23 mouse cellular contexts compared by ENCODE assay signal in genomic region chr16:61911164-61911563, GRCm38 (mm10).
"Had no signal": no experiment of that assay in that cellular context is flagged by ENCODE, and none has a peak within 500 bp of the region (broad histone marks: within the 10 kb centered on the region; RNA-seq: fewer than 3 reads in every experiment).

No protein-coding gene starts in this region.

- H3K4me2 ChIP-seq: heart, embryonic 12.5 days; hindbrain, embryonic 12.5 days; hindbrain, embryonic 14.5 days; intestine, embryonic 15.5 days; limb, embryonic 12.5 days had no signal

- H3K9ac ChIP-seq: heart, embryonic 12.5 days; hindbrain, embryonic 12.5 days; hindbrain, embryonic 14.5 days; intestine, embryonic 15.5 days; limb, embryonic 12.5 days had no signal

- H3K4me1 ChIP-seq: heart, embryonic 10.5 days; heart, embryonic 12.5 days; hindbrain, embryonic 10.5 days; hindbrain, embryonic 12.5 days; intestine, embryonic 15.5 days; limb, embryonic 10.5 days; limb, embryonic 12.5 days had no signal

- H3K27ac ChIP-seq: heart, embryonic 10.5 days; hindbrain, embryonic 10.5 days; hindbrain, embryonic 12.5 days; hindbrain, embryonic 14.5 days; intestine, embryonic 15.5 days; layer of hippocampus, adult 2 months; left cerebral cortex, adult 2 months; limb, embryonic 10.5 days; limb, embryonic 12.5 days had no signal

- ATAC-seq: hindbrain, embryonic 16.5 days; inflammation-experienced regulatory T-cells, adult 6 months; intestine, embryonic 15.5 days; intestine, postnatal 0 days had no signal

- DNase-seq: gastrocnemius, postnatal 14 days; heart, adult 18-20 months; heart, postnatal 10 days; heart, postnatal 4 days; kidney, adult 18-20 months; kidney, adult 8-10 months; kidney, postnatal 10 days; kidney, postnatal 25 days; kidney, postnatal 4 days; liver had no signal

- H3K27me3 ChIP-seq: heart, embryonic 12.5 days; hindbrain, embryonic 12.5 days; intestine, embryonic 15.5 days; limb, embryonic 12.5 days had no signal

- H3K9me3 ChIP-seq: heart, embryonic 10.5 days; heart, embryonic 12.5 days; hindbrain, embryonic 10.5 days; hindbrain, embryonic 12.5 days; intestine, embryonic 15.5 days; limb, embryonic 10.5 days; limb, embryonic 12.5 days had no signal

- H3K4me3 ChIP-seq: heart, embryonic 10.5 days; heart, embryonic 12.5 days; hindbrain, embryonic 10.5 days; hindbrain, embryonic 12.5 days; intestine, embryonic 15.5 days; layer of hippocampus, adult 2 months; left cerebral cortex, adult 2 months; limb, embryonic 10.5 days; limb, embryonic 12.5 days had no signal

- H3K36me3 ChIP-seq: heart, embryonic 10.5 days; heart, embryonic 12.5 days; hindbrain, embryonic 10.5 days; hindbrain, embryonic 12.5 days; intestine, embryonic 15.5 days; limb, embryonic 10.5 days; limb, embryonic 12.5 days had no signal
